Mouse (Mus musculus): ENCODE results near the gene Rfx1. TPM values are rescaled to one million over a fixed set of nuclear protein-coding genes. Genes with fewer than 3 reads are reported as not detected.

The Rfx1 gene
- polyA plus RNA-seq, 1 experiment: 83.0 TPM

DNA sequence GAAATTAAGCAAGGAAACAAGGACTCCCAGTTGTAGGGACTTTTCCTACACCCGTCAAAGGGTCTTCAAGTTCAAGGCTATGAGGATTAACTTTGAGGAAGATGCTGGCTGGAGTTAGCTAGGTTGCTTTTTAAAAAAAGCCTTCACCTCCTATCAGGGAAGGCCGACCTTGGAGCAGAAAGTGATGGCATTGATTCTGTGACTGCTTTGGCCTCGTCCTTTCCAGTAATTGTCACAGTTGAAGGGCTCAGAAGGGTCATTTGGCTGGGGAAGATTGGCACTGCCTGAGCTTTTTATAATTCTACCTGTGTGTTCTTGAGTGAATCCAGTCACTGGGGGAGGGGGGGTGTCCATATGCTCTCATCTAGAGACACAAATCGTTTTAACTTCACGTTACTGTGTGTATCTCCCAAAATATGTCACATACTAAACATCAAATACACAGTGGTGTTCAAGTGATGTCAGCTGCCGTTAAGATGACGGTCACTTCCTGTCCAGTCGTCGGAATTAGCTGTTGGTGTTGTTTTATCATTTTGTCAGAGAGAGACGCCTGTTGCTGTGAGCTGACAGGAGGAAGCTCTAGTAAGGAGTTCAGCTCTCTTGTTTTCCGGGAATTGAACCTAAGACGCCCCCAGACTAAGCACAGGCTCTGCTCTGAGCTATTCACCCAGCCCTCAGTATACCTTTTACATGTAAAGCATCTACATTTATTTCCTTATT is 1.8 kb downstream of the Rfx1 start:
- no peak overlapping the region for H3K27ac ChIP-seq (ENCODE audit: control insufficient read depth, insufficient read depth, low read depth, low read length)
- H3K4me1 ChIP-seq (ENCODE audit: control insufficient read depth, insufficient read depth, low read length): peaks cover 33% of the 10 kb centered on the region
- no peak for TF ChIP-seq CTCF (IDR thresholded peaks at IDR 0.05; ENCODE audit: control insufficient read depth, insufficient read depth, insufficient replicate concordance, low read depth, low read length)
- TF ChIP-seq POLR2A (IDR thresholded peaks at IDR 0.05; ENCODE audit: control insufficient read depth, low read depth, low read length): no peak
- H3K4me3 ChIP-seq (ENCODE audit: control insufficient read depth, low read depth, low read length): peak overlapping the region; percentile 77
- no peaks in the 10 kb centered on the region for H3K36me3 ChIP-seq (ENCODE audit: control insufficient read depth, insufficient read depth, low read length)
- no peaks in the 10 kb centered on the region for H3K27me3 ChIP-seq (ENCODE audit: control insufficient read depth, insufficient read depth, low read length)

DNA sequence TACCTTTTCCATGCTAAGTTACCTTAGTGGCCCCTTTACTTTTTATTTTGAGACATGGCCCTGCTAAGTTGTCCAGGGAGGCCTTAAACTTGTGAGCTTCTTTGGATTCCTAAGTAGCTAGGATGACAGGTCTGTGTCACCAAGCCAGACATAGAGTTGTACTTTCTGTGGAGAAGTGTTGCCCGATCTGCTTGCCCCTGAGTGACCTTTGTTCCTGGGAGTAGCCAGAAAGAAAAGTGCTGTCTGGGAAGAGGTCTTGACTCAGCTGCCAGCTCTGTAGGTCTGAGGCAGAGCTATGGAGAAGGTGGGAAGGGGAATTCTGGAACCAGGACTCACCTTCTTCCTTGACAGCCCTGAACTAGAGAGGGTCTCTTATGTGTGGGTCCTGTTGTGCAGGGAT is 2.5 kb downstream of the Rfx1 start:
- no peak for TF ChIP-seq CTCF (IDR thresholded peaks at IDR 0.05; ENCODE audit: control insufficient read depth, insufficient read depth, insufficient replicate concordance, low read depth, low read length)
- TF ChIP-seq POLR2A (IDR thresholded peaks at IDR 0.05; ENCODE audit: control insufficient read depth, low read depth, low read length): no peak
- Histone ChIP-seq H3K36me3 (ENCODE audit: control insufficient read depth, insufficient read depth, low read length) (no peaks in the 10 kb centered on the region), H3K27me3 (ENCODE audit: control insufficient read depth, insufficient read depth, low read length) (no peaks in the 10 kb centered on the region), H3K4me1 (ENCODE audit: control insufficient read depth, insufficient read depth, low read length) (peaks cover 33% of the 10 kb centered on the region), H3K4me3 (ENCODE audit: control insufficient read depth, low read depth, low read length) (peak overlapping the region; percentile 77), H3K27ac (ENCODE audit: control insufficient read depth, insufficient read depth, low read depth, low read length) (no peak overlapping the region)

- Histone ChIP-seq H3K27me3 (ENCODE audit: control insufficient read depth, insufficient read depth, low read length) (no peaks in the 10 kb centered on the region), H3K4me1 (ENCODE audit: control insufficient read depth, insufficient read depth, low read length) (peaks cover 33% of the 10 kb centered on the region), H3K36me3 (ENCODE audit: control insufficient read depth, insufficient read depth, low read length) (no peaks in the 10 kb centered on the region), H3K4me3 (ENCODE audit: control insufficient read depth, low read depth, low read length) (peak overlapping the region; percentile 22; the same call in 1 of the 2 replicates), H3K27ac (ENCODE audit: control insufficient read depth, insufficient read depth, low read depth, low read length) (no peak overlapping the region)
- TF ChIP-seq POLR2A (IDR thresholded peaks at IDR 0.05; ENCODE audit: control insufficient read depth, low read depth, low read length) (no peak), CTCF (IDR thresholded peaks at IDR 0.05; ENCODE audit: control insufficient read depth, insufficient read depth, insufficient replicate concordance, low read depth, low read length) (no peak)
These were observed 3.1 kb downstream of the Rfx1 start for GRCm38 (mm10) chr8:84069750-84070149.

DNA sequence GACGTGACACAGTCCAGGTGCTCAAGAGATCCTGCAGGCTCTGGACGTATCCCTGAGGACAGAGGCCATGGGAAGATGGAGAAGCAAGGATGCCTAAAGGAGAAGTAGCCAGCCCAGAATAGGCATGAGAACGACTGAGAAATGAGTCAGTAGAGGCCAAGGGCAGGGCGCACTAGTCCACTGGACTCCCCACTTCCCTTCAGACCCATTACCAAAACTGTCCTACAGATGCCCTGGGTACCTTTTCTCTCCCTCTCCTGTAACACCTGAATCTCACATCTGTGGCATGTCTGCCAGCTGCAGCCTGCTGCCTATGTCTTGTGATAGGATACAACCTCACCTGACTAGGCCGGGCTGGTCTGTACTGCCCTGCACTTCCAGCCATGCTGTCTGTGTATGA is 3.6 kb downstream of the Rfx1 start:
- no peak for TF ChIP-seq POLR2A (IDR thresholded peaks at IDR 0.05; ENCODE audit: control insufficient read depth, low read depth, low read length)
- TF ChIP-seq CTCF (IDR thresholded peaks at IDR 0.05; ENCODE audit: control insufficient read depth, insufficient read depth, insufficient replicate concordance, low read depth, low read length): no peak
- Histone ChIP-seq H3K27ac (ENCODE audit: control insufficient read depth, insufficient read depth, low read depth, low read length) (no peak overlapping the region; the same call in 1 of the 2 replicates), H3K4me3 (ENCODE audit: control insufficient read depth, low read depth, low read length) (peak overlapping the region; percentile 22; the same call in 1 of the 2 replicates), H3K27me3 (ENCODE audit: control insufficient read depth, insufficient read depth, low read length) (no peaks in the 10 kb centered on the region), H3K4me1 (ENCODE audit: control insufficient read depth, insufficient read depth, low read length) (peaks cover 33% of the 10 kb centered on the region), H3K36me3 (ENCODE audit: control insufficient read depth, insufficient read depth, low read length) (no peaks in the 10 kb centered on the region)

DNA sequence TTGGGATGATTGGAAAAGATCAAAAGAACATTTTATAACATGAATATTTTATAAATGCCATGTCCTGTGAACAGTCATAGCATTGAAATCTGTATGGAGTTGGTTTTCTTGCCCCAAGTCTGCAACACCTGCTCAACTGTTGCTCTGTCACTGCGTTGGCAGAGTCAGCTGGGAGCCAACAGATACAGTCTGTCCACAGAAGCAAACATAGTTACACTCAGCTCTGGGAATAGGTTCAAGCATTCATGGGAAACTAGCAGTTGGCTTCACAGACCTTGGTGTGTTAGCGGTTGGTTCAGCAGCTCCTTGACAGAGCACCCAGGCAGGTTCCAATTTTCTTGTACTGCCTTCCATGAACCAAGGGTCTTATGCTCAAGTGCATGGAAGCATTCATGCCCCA is 4.0 kb downstream of the Rfx1 start:
- Histone ChIP-seq H3K36me3 (ENCODE audit: control insufficient read depth, insufficient read depth, low read length) (no peaks in the 10 kb centered on the region), H3K4me3 (ENCODE audit: control insufficient read depth, low read depth, low read length) (no peak overlapping the region), H3K27me3 (ENCODE audit: control insufficient read depth, insufficient read depth, low read length) (no peaks in the 10 kb centered on the region), H3K27ac (ENCODE audit: control insufficient read depth, insufficient read depth, low read depth, low read length) (no peak overlapping the region), H3K4me1 (ENCODE audit: control insufficient read depth, insufficient read depth, low read length) (peaks cover 33% of the 10 kb centered on the region)
- TF ChIP-seq CTCF (IDR thresholded peaks at IDR 0.05; ENCODE audit: control insufficient read depth, insufficient read depth, insufficient replicate concordance, low read depth, low read length) (no peak), POLR2A (IDR thresholded peaks at IDR 0.05; ENCODE audit: control insufficient read depth, low read depth, low read length) (no peak)

DNA sequence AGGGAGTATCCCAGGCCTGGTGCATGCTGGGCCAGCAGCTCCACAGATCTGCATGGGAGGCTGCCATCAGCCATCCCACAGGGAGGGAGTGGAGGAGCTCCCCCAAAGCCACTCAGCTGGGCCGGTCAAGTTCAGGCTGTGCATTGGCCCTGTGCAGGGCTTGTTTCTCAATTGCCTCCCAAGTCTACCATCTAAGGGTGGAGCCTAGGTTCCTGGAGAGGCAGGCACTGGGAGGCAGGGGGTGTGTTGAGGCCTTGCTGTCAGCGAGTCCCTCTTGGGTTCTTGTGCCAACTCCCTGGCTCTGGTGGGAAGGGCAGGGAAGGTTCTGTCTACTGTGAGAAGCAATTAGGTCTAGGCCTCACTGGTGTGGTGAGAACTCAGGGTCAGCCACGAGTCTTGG is 5.3 kb downstream of the Rfx1 start:
- TF ChIP-seq CTCF (IDR thresholded peaks at IDR 0.05; ENCODE audit: control insufficient read depth, insufficient read depth, insufficient replicate concordance, low read depth, low read length): no peak
- TF ChIP-seq POLR2A (IDR thresholded peaks at IDR 0.05; ENCODE audit: control insufficient read depth, low read depth, low read length): no peak
- no peak overlapping the region for H3K4me3 ChIP-seq (ENCODE audit: control insufficient read depth, low read depth, low read length)
- H3K4me1 ChIP-seq (ENCODE audit: control insufficient read depth, insufficient read depth, low read length): peaks cover 33% of the 10 kb centered on the region
- H3K36me3 ChIP-seq (ENCODE audit: control insufficient read depth, insufficient read depth, low read length): no peaks in the 10 kb centered on the region
- no peaks in the 10 kb centered on the region for H3K27me3 ChIP-seq (ENCODE audit: control insufficient read depth, insufficient read depth, low read length)
- H3K27ac ChIP-seq (ENCODE audit: control insufficient read depth, insufficient read depth, low read depth, low read length): no peak overlapping the region

DNA sequence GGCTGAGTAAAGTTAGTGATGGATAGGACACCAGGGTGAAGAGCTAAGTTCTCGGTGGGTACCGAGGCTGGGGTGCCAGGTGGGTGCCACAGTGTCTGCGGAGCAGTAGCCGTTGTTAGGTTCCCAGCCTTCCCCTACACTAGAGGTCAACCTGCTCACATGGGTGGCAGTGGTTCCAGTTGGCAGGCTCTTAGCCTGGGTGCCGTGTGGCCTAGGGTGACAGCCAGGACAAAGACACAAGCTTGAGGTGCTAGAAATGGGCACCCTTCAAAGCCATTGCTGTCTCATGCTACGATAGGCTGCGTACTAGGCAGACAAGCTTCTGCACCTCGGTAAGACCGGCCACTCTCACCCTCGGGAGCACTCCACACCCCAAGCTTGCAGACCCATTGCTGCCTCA is 5.7 kb downstream of the Rfx1 start:
- H3K27ac ChIP-seq (ENCODE audit: control insufficient read depth, insufficient read depth, low read depth, low read length): no peak overlapping the region
- no peaks in the 10 kb centered on the region for H3K27me3 ChIP-seq (ENCODE audit: control insufficient read depth, insufficient read depth, low read length)
- H3K4me1 ChIP-seq (ENCODE audit: control insufficient read depth, insufficient read depth, low read length): peaks cover 33% of the 10 kb centered on the region
- no peaks in the 10 kb centered on the region for H3K36me3 ChIP-seq (ENCODE audit: control insufficient read depth, insufficient read depth, low read length)
- H3K4me3 ChIP-seq (ENCODE audit: control insufficient read depth, low read depth, low read length): no peak overlapping the region
- TF ChIP-seq POLR2A (IDR thresholded peaks at IDR 0.05; ENCODE audit: control insufficient read depth, low read depth, low read length) (no peak), CTCF (IDR thresholded peaks at IDR 0.05; ENCODE audit: control insufficient read depth, insufficient read depth, insufficient replicate concordance, low read depth, low read length) (no peak)

Measured in testis, adult 2 months (tissue).